Mouse (Mus musculus): Measurements from ENCODE around the gene Crabp1.

The Crabp1 gene

DNA sequence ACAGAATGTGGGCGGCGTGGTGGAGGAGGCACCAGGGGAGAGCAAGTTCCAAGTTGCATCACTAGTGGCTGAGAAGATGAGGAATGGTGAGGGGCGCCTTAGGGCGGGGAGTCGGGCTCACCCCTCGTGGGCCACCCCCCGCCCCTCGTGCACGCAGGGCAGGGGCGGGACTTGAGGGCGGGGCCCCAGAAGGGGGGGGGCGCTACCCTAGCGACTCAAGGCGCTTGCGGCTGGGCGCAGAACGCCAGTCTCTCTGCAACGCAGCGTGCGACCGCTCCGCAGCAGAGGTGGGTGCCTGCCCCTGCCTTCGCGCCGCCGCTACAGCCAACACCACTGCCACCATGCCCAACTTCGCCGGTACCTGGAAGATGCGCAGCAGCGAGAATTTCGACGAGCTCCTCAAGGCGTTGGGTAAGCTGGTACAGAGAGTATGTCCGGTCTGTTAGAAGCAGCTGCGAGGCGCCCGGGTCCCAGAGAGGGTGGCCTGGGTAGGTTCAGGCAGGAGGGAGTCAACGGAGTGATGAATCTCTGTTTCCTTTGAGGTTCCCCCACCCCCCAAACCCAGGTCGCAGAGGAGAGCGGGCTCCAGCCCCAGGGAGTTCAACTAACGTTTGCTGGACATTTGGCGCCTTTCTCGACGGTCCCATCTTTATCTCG lies at the start of gene Crabp1:
Gene Crabp1 (plus strand): TSS at position 188 of the 657 bp plus-strand sequence.
- no peak for DNase-seq (ENCODE audit: low spot score in 2 of 2)

- DNase-seq (ENCODE audit: low spot score in 2 of 2), result no peak
Measured at GRCm38 (mm10) chr9:54715776-54716175, 48.8 kb upstream of the Crabp1 start.

DNA sequence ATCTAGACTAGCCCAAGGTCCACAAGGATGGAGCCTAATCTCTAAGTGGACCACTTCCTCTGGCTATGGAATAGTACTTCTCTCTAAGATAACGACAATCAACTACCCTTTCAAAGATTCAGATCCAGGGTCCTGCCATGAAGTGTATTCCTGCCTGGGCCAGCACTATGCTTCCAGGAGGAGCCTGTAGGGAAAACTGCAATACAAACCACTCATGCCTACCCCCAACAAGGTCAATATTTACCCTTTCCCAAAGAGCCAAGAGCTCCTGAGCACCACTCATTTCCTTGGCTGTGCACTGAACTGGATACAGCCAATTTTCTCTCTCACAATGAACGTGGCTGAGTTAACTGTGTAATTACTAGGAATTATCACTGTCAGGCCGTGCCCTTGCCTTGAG lies 47.0 kb upstream of the Crabp1 start:
- no peak for DNase-seq (ENCODE audit: low spot score in 2 of 2)

DNA sequence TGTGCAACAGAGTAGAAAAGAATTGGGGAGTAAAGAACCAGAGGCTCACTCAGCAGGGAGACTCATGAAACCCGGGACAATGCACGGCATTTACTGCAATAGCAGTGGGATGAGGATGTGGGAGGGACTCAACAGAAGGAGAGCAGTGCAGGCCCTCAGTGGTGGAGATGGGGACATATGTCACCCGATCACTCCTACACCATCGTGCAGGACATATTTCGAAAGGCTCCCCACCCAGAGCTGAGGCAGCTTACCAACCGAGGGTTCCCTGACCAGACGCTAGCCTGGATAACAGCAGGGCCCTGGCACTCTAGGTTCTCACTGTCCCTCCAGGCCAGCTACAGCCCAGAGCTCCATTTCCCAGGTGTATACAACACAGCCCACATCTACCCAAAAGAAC lies 42.4 kb upstream of the Crabp1 start:
- DNase-seq (ENCODE audit: low spot score in 2 of 2), result no peak

- DNase-seq (ENCODE audit: low spot score in 2 of 2), result no peak
Measured at GRCm38 (mm10) chr9:54722596-54722995, 42.0 kb upstream of the Crabp1 start.

- DNase-seq (ENCODE audit: low spot score in 2 of 2), result no peak
Measured at GRCm38 (mm10) chr9:54726315-54726714, 38.2 kb upstream of the Crabp1 start.

DNA sequence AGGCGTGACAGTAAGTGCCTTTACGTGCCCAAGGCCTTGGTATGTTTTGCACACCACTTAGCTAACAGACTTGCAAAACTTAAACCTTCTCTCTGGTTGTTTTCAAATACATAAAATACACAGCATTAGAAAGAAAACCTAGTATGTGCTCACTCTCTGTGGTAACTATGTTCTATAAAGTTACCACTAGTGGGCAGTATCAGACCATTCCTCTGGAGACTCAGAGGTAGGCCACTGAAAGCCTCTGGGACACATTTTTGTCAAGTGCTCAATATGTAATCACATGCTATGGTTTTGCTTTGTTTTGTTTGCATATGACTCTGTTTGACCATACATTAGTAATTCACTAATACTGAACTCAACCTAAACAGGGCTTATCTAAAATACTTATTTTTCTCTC lies 32.4 kb upstream of the Crabp1 start:
- DNase-seq (ENCODE audit: low spot score in 2 of 2), result no peak

DNA sequence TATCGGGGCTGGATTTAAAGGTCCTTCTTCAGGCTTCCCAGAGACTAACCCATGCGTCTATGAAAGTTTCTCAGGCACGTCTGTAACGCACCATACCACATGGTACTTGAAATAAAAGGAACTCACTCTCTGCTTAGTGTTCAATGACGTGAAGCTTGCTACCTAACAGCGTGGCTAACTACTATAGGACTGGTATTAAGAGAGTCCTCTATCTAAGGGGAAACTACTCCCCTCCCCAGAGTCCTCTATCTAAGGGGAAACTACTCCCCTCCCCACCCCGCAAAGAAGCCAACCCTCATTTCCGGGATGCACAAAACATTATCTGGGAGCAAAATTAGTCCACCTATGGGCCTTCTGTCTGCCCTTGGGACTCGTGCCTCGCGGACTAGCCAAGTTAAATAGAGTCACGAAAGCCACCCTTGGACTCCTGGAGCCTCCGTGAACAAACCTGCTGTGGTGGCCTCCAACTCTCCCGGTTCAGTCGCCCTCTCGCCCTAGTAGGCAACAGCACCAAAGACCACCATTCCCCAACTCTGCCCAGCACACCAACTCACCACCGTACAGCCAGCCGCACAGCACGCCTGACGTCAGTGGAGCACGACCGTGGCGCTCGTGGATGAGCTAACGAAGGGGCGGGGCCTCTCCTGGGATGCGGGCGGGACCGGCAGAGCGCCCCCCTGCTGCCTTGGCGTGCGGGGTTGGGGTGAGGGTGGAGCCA lies 30.5 kb upstream of the Crabp1 start, which contains the start of gene Wdr61:
Gene Wdr61 (minus strand): TSS at position 599 of the 718 bp plus-strand sequence.
- DNase-seq (ENCODE audit: low spot score in 2 of 2), result peak; percentile 96

DNA sequence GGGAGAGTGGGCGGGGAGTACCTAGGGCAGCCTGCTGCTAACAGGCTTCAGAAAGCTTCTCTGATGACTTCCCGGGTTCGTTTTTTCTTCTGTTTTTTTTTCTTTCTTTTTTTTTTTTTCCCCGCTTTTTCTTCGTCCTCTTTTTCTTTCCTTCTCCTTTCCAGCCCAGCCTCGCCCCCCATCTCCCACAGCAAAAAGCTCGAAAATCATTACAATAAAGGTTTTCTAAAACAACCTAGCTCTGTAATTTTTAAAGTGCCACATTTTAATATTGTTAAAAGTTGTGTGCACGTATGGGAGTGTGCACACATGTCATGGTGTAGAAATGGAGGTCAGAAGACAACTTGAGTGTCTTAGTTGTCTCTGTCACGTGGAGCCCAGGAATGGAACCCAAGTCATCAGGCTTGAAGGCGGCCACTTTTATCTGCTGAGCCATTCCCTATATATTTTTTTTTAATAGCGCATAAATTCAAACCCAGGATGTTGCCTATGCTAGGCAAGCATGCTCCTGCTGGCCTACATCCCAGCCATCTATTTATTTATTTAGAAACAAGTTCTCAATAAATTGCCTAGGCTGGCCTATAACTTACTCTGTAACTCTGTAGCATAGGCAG lies 29.8 kb upstream of the Crabp1 start:
- no peak for DNase-seq (ENCODE audit: low spot score in 2 of 2)

DNA sequence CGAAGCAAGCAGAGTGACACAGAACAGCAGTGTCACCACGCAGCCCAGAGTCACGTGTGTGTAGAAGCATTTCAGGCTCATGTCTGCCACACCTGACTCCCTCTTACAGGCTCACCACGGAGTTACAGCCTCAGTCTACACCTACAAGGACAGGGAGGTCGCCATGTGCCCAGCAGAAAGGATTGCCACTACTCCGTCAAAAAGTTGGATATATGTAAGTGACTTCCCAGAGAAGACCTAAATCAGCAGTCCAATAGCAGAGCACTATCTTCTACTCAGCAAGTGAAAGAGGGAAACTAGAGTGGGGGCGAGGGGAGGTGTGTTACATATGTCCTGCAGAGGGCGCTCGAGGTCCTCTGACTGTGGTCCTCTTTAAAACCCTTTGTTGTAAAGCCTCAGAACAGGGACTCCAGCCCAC lies 28.3 kb upstream of the Crabp1 start:
- DNase-seq (ENCODE audit: low spot score in 2 of 2), result peak; percentile 20 to 21

DNA sequence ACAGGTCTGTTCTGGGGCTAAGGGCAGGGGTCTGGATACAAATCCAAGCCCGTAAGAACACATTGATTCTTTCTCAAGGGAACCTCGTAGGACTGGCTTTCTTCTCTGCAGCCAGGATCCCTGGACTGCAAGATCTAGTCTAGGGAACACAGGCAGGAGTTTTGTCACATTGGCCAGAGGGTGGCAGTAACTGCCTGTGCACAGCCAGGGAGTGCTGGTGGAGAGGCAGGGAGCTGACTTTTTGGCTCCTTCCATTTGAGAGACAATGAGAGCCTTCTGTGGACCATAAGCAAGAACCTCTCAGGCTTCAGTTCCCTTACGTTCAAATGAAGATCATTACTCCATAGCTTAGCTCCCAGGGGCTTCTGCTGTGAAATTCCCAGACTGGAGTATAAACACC lies 26.2 kb upstream of the Crabp1 start:
- no peak for DNase-seq (ENCODE audit: low spot score in 2 of 2)

- no peak for DNase-seq (ENCODE audit: low spot score in 2 of 2)
Measured at GRCm38 (mm10) chr9:54743891-54744290, 20.7 kb upstream of the Crabp1 start.

GRCm38 (mm10) chr9:54745740-54746370 lies 18.7 kb upstream of the Crabp1 start:
- no peak for DNase-seq (ENCODE audit: low spot score in 2 of 2)

DNA sequence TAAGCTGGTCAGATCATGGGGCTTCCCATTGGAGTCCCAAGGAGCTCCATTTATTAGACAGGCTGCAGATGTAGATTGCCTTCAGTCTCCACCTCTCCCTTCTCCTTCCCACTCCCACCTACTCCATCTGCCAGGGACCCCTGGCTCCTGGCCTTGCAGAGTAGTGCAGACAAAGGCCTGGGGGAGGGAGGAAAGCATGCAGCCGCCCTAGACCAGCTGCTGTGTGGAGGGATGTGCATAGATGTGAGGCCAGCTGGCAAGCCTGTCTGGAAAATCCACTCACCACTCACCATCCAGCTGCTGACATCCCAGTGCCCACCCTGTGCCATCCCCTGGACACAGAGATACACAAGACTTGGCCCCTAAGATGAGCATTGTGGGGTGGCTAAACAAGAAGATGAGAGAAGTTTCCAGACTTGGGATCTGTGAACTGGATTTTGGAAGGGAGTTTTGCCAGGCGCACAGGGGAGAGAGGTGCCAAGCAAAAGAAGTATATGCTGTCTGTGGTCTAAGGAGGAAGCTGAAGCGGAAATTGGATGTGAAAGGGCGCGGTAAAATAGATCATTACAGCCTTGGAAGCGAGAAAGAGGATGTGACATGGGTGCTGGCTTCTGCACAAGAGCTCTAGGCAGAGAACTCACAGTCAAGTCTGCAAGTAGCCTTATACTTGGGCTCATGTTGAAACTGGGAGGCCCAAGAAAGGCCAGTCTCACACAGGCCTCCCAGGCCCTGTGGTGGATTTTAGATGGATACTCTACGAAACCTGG lies 14.2 kb upstream of the Crabp1 start:
- DNase-seq (ENCODE audit: low spot score in 2 of 2), result no peak

DNA sequence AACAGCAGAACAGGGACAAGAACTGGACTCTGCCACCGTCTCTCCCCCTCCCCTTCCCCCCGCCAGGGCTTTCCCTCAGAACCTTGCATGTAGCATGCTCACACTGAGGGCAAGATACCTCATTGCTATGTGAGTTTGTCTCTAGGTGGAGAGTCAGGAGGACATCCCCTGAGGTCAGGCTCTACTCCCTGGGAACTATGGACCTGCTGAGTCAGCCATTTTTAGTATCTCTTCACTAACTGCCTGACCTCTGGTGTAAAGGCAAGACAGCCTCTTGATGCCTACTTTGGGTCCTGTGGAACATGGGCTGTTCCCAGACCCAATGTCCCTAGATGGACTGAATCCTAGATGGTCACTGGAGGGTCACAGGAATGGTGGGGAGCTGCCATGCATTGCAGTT lies 12.9 kb upstream of the Crabp1 start:
- DNase-seq (ENCODE audit: low spot score in 2 of 2), result no peak

DNA sequence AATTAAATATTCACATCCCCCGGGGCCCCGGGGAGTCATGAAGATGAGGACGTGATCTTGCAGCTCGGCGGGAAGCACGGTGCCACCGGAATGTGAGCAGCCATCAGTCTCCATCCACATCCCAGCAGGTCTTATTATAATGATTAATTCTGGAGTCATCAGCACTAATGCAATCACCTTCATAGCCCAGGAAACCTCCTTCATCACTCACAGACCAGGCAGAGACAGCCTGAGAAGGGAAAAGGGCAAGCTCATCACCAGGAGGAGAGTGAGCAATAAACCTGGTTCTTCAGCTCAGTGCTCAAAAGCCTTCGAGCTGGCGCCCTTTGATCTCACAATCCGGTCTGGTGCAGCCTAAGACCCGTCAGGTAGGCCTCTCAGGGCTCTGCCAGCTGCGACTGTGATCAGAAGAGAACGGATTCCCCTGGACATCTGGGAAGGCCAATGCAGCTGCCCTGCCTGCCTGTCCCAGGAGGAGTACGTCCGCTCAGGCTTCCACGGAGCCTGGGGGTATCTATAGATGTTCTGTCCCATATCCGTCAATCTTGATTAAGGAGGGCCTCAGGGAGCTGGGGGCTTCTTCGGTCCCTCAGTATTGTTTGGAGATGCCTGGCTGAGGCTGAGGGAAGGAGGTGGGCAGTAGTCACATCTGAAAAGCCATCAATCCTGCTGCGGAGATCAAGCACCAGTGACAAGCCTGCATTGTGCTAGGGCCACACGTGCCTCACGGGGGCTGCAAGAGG lies 12.2 kb upstream of the Crabp1 start:
- DNase-seq (ENCODE audit: low spot score in 2 of 2), result no peak

- no peak for DNase-seq (ENCODE audit: low spot score in 2 of 2)
Measured at GRCm38 (mm10) chr9:54752944-54753295, 11.6 kb upstream of the Crabp1 start.

- no peak for DNase-seq (ENCODE audit: low spot score in 2 of 2)
Measured at GRCm38 (mm10) chr9:54759592-54759991, 5.0 kb upstream of the Crabp1 start.

DNA sequence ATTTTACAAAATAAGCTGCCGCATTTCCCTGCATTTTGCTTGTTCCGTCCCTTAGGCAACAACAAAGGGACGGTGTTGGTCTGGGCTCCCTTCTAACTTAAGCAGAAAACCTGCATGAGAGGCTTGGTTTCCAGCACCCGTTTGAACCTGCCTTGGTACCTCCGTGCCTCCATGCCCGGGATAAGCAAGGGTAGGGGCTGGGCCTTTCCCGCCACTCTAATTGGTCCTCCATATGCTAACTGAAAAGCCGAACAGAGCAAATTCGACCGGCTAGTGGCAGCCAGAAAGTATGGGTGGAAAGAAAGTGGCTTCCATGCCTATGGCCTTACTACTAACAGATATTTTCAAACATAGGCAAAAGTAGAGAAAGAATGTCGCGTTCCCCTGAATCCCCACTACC lies 457 bp upstream of the Crabp1 start:
- no peak for DNase-seq (ENCODE audit: low spot score in 2 of 2)

GRCm38 (mm10) chr9:54765336-54766085 lies 963 bp downstream of the Crabp1 start:
- no peak for DNase-seq (ENCODE audit: low spot score in 2 of 2)
